Mouse (Mus musculus) neural tube, postnatal 0 days (tissue): ENCODE results near the gene Snta1. TPM values are rescaled to one million over a fixed set of nuclear protein-coding genes. Genes with fewer than 3 reads are reported as not detected.

Experiments
- polyA plus RNA-seq: library from polyadenylated mRNA; unstranded; fragments of >200 nt; fragmentation: Nextera tagmentation; extraction: Ambion mirVana; gene quantifications from 2 replicates; pipeline ENCODE4 v1.2.1, GENCODE M21; 2015

Gene Snta1
- 25.7 and 27.5 TPM in 2 replicates for polyA plus RNA-seq

DNA sequence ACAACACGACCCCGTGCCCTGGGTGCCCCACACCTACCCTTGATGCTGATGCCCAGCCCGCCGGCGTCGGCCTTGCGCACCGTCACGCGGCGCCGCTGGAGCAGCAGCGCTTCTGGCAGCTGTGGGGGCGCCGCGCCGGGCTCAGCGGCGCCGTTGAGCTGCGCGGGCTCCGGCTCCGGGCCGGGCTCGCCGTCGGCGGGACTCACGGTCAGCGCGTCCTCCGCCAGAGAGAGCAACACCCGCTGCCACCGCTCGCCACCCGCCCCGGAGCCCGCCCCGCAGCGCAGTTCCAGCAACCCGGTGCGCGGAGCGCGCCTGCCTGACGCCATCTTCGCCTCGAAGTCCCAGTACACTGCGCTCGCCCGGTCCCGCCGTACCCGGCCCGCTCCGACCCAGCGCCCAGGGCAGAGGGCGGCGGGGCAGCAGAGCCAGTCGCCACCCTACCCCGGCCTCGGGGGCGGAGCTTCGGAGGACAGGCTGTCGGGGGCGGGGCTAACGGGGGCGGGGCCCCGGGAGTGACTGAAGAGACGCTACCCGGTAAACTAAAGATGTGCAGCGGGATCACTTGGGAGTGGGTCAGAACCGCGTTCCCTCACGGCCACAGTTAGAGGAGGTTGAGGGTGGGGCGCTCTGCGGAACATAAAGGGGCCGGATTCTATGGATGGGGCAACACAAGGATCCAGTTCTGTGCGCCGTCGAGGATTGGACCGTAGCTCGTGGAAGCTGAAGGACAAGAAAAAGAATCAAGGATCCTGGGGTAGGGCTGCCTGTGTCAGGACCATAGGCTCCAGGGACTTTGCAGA, at the start of gene Snta1:
Snta1 (minus strand) TSS at position 457 of the 803 bp plus-strand sequence.

DNA sequence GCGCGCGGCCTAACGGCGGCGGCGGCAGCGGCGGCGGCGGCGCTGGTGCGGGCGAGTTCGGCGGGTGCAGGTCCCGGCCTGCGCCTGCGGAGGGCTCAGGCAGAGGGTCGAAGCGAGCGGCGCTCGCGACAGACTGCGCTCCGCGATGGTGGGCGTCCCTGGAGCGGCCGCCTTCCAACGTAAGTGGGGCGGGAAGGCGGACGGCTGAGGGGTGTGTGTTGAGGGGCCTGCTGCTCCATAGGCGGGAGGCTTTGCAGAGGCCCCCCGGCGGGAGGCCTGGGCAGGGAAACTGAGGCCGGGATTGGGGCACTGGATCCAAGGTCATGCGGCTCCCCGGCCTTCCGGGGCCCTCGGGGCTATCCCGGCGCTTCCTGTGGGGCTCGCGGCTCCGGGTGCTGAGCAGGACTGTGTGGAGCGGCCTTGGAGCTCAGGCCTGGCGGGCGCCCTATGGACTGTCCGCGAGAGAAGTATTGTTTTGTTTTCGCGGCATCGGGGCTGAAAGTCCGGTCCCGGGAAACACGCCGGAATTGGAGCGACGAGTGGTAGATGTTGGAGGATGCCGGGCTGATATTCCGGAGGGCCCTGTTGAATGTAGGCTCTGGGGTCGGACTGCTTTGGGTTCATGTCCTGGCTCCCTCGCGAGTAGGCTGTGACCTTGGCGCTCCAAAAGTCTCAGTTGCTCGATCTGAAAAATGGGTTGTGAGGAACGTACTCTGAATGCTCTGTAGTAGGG, 28.7 kb upstream of the Snta1 start, which contains the start of gene Cbfa2t2:
Cbfa2t2 (plus strand) TSS at position 24 of the 733 bp plus-strand sequence.

DNA sequence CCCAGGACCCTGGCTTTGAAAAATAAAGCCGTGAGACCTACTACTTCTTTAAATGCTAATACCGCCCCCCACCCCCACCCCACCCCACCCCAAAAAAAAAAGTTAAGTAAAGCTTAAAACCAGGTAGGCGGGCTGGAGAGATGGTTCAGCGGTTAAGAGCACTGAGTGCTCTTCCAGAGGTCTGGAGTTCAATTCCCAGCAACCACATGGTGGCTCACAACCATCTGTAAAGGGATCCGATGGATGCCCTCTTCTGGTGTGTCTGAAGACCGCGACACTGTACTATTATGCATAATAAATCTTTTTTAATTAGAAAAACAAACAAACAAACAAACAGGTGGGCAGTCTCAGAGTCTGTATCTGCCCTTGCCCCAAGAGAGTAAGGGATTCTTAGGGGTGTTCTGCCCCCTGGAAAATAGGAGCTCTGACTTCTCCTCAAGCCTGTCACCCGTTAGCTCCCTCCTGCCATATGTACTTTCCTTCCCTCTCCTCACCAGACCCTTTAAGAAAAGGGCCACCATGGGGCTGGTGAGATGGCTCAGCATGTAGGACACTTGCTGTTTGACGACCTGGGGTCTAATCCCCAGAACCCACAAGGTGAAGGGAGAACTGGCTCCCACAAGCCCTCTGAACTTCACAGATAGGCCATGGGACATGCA, 34.9 kb downstream of the Snta1 start, which contains the start of gene Cdk5rap1:
Cdk5rap1 (minus strand) TSS at position 169 of the 659 bp plus-strand sequence.

Other genes starting within 250 kb of the Snta1 start
- 0.18 TPM in 1 of 2 replicates, not detected in the other for gene Bpifa5, start 245.5 kb downstream of the Snta1 start, polyA plus RNA-seq
- gene Bpifb1, start 217.3 kb downstream of the Snta1 start, polyA plus RNA-seq = 0.18 and 0.23 TPM in 2 replicates
- 0.28 and 0.39 TPM in 2 replicates for gene Bpifb5, start 184.4 kb downstream of the Snta1 start, polyA plus RNA-seq
- not detected in 2 replicates for gene Bpifb9a, start 150.2 kb downstream of the Snta1 start, polyA plus RNA-seq
- not detected in 2 replicates for gene Bpifb9b, start 100.9 kb downstream of the Snta1 start, polyA plus RNA-seq
- 8.5 and 14.1 TPM in 2 replicates for gene Cdk5rap1, start 35.1 kb downstream of the Snta1 start, polyA plus RNA-seq
- gene Cbfa2t2, start 28.4 kb upstream of the Snta1 start, polyA plus RNA-seq = 23.4 and 27.1 TPM in 2 replicates
- gene 1700003F12Rik, start 139.0 kb upstream of the Snta1 start, polyA plus RNA-seq = 5.6 and 5.7 TPM in 2 replicates
- gene Actl10, start 143.7 kb upstream of the Snta1 start, polyA plus RNA-seq = 0.15 and 0.17 TPM in 2 replicates
- gene Necab3, start 150.8 kb upstream of the Snta1 start, polyA plus RNA-seq = 21.1 and 24.0 TPM in 2 replicates
- gene E2f1, start 161.8 kb upstream of the Snta1 start, polyA plus RNA-seq = 3.9 and 5.0 TPM in 2 replicates
- gene Pxmp4, start 195.6 kb upstream of the Snta1 start, polyA plus RNA-seq = 25.3 and 25.4 TPM in 2 replicates
- 1.8 and 2.4 TPM in 2 replicates for gene Zfp341, start 205.2 kb upstream of the Snta1 start, polyA plus RNA-seq
- gene 4930519P11Rik, start 205.3 kb upstream of the Snta1 start, polyA plus RNA-seq = 0.80 TPM in 1 of 2 replicates, not detected in the other
- 42.5 and 47.9 TPM in 2 replicates for gene Chmp4b, start 243.6 kb upstream of the Snta1 start, polyA plus RNA-seq